Mouse (Mus musculus): ENCODE data around the gene Tulp2.
"Not testable (repeated sequence)": the region's sequence is repeated elsewhere in the genome, so short reads cannot be mapped to it uniquely, and the experiment has no call there.

Gene Tulp2

GRCm38 (mm10) chr7:45460377-45460776 lies 21.3 kb upstream of the Tulp2 start:
- no peak for DNase-seq (ENCODE audit: low spot score)

- DNase-seq (ENCODE audit: low spot score), result no peak
Observed at GRCm38 (mm10) chr7:45460860-45461314, 20.8 kb upstream of the Tulp2 start.

GRCm38 (mm10) chr7:45461326-45461725 lies 20.4 kb upstream of the Tulp2 start:
- DNase-seq (ENCODE audit: low spot score), result no peak

- no peak for DNase-seq (ENCODE audit: low spot score)
Observed at GRCm38 (mm10) chr7:45461781-45462180, 19.9 kb upstream of the Tulp2 start.

GRCm38 (mm10) chr7:45462325-45462724 lies 19.4 kb upstream of the Tulp2 start:
- no peak for DNase-seq (ENCODE audit: low spot score)

GRCm38 (mm10) chr7:45462868-45463267 lies 18.8 kb upstream of the Tulp2 start:
- not testable (repeated sequence) for DNase-seq (ENCODE audit: low spot score)

GRCm38 (mm10) chr7:45463987-45464778 lies 17.5 kb upstream of the Tulp2 start:
- no peak for DNase-seq (ENCODE audit: low spot score)

GRCm38 (mm10) chr7:45465112-45465511 lies 16.6 kb upstream of the Tulp2 start:
- no peak for DNase-seq (ENCODE audit: low spot score)

GRCm38 (mm10) chr7:45465549-45465948 lies 16.1 kb upstream of the Tulp2 start:
- DNase-seq (ENCODE audit: low spot score), result no peak

GRCm38 (mm10) chr7:45466283-45467089 lies 15.2 kb upstream of the Tulp2 start, which contains the start of gene Bax:
Bax (minus strand) TSS chr7:45466898.
- peak; percentile 97 for DNase-seq (ENCODE audit: low spot score)

GRCm38 (mm10) chr7:45467090-45467670 lies 14.5 kb upstream of the Tulp2 start:
- DNase-seq (ENCODE audit: low spot score), result no peak

- no peak for DNase-seq (ENCODE audit: low spot score)
Observed at GRCm38 (mm10) chr7:45470869-45471268, 10.8 kb upstream of the Tulp2 start.

GRCm38 (mm10) chr7:45475291-45475969 lies 6.2 kb upstream of the Tulp2 start:
- DNase-seq (ENCODE audit: low spot score), result no peak

GRCm38 (mm10) chr7:45476453-45476852 lies 5.2 kb upstream of the Tulp2 start:
- DNase-seq (ENCODE audit: low spot score), result no peak

- DNase-seq (ENCODE audit: low spot score), result no peak
Observed at GRCm38 (mm10) chr7:45477003-45477402, 4.7 kb upstream of the Tulp2 start.

- no peak for DNase-seq (ENCODE audit: low spot score)
Observed at GRCm38 (mm10) chr7:45478774-45479173, 2.9 kb upstream of the Tulp2 start.

- DNase-seq (ENCODE audit: low spot score), result not testable (repeated sequence)
Observed at GRCm38 (mm10) chr7:45480310-45480709, 1.4 kb upstream of the Tulp2 start.

GRCm38 (mm10) chr7:45482166-45482565 lies 489 bp downstream of the Tulp2 start:
- DNase-seq (ENCODE audit: low spot score), result no peak

- DNase-seq (ENCODE audit: low spot score), result not testable (repeated sequence)
Observed at GRCm38 (mm10) chr7:45484985-45485384, 3.3 kb downstream of the Tulp2 start.

- no peak for DNase-seq (ENCODE audit: low spot score)
Observed at GRCm38 (mm10) chr7:45486158-45486557, 4.5 kb downstream of the Tulp2 start.

GRCm38 (mm10) chr7:45486761-45487415 lies 5.2 kb downstream of the Tulp2 start, which contains the start of gene Gm45808:
Gm45808 (minus strand) TSS chr7:45486811.
- no peak for DNase-seq (ENCODE audit: low spot score)
